Mouse (Mus musculus): ENCODE measurements around the gene Pgls.

Gene Pgls

DNA sequence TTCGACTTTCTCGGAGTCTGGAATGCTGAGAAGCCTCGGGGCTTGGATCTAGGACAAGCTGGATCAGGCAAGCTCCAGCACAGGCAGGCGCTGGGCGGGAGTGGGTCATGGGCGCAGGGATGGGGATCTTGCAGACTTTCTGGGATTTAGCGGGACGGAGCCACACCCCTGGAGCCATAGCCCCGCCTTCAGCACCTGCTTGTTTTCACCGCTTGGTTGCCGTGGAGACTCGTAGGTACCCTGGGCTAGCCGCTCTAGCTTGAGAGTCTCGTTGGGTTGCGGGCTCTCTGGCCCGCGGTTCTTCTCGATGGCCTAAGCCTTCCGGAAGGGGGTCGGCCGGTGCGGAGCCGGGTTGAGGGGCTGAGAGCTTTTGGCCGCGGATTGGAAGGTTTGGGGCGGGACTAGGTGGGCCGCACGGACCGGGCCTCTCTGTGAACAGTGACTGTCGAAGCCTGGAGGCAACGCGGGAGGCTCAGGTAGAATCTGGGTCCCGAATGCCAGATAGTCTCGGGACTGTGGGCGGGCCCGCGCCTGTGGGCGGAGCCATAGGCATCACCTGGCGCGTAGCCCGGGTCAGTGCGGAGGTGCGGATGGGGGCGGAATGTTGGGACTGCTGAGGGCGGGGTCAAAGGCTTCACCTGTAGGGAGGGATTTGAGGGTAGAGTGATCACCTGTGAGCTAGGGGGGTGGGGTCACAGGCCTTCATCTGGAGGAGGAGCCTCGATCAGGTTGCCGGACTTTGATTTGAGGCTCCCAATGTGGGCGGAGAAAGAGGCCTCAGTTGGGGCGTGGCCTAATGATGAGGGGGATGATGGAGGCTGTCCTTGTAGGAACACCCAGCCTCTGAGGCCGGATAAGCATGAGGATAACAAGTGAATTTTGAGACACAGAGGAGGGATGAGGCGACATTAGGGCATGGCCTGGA is 22.3 kb upstream of the Pgls start:
- DNase-seq (ENCODE audit: low read depth), result no peak

DNA sequence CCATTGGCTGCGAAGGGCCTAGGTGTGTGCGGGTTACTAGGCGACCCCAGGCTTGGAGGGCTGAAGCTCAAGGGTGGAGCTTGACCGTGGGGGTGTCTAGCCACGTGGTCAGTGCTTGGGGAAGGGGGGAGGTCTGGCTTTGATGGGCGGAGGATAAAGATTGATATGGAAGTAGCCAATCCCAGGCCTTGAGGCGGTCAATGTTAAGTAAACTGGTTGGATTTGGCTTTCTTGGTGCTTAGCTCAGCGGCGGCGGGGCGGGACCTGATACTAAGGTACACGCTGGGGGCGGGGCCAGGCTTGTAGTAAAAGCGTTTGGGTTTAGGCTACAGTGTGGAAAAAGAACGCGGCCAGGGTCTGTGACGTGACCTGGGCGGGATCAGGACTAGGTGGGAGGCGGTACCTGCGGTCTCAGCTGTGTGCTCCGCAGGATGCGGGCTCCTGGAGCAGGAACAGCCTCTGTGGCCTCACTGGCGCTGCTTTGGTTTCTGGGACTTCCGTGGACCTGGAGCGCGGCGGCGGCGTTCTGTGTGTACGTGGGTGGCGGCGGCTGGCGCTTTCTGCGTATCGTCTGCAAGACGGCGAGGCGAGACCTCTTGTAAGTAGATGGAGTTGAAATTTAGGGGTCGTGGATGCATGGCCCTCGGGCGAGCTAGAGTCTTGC is 21.6 kb upstream of the Pgls start:
- DNase-seq (ENCODE audit: low read depth), result peak; percentile 91

DNA sequence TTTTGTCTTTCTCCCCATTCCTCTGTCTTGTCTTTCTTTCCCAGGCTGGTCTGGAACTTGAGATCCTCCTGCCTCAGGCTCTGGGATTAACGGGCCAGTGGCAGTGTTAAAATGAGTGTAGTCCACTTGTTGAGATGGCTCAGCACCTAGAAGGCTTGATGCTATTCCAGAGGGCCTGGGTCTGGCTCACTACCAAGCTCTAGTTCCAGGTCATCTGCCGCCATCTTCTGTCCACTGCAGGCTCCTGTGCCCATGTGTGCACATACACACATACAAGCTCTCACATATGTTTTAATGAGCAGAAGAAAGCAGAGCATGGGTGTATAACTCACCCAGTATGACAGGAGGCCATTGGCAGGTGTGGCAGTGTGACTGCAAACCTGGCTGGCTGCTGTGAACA is 19.9 kb upstream of the Pgls start:
- no peak for DNase-seq (ENCODE audit: low read depth)

DNA sequence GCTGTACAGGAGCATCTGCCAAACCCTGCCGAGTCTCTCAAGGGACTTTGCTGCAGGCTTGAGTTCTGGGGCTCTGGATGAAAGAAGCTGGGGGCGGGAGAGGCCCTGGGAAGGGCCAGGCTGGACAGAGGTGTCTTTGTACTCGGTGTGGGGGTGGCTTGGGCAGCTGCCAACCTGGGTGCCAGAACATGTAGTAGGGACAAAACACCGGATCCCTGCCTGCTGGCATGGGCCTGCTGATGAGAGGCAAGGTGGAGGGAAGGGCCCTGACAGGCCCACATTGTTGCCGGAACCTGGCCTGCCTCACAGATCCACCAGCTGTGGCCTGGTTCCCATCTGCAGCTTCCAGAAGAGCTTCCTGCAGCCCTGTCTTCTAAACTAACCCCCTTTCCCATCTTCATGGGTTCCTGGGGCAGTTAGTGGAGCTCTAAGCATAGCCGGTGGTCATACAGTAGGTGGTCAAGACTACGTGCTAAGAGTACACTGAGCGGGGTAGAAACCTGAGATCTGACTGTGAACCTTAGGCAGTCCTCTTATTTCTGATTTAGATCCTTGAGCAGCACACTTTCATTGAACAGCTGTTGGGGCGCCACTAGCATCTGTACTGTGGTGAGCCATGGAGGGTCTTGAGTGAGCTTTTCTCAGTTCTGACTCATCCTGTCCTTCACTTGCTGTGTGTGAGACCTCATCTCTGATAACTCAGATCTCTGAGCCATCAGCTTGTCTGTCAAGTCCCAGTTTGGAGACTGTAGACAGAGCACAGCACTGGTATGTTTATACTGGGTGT is 18.9 kb upstream of the Pgls start:
- DNase-seq (ENCODE audit: low read depth), result peak; percentile 31

DNA sequence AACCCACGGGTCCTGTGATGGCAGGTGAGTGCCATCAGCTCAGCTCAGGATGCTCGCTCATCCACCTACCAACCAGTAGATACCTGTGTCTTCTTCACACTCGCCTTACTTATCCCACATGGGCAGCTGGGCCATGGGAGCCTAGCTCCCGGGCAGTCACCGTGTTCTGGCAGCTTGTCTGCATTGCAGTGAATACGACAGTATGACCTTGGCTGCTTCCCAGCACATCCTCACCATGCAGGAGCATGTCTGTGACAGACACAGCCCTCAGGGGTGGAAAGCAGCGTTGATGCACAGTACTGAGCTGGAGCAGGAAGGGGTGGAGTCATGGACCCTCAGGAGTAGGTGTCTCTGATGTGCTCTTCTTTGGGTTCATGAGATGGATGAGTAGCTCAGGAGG is 17.6 kb upstream of the Pgls start:
- DNase-seq (ENCODE audit: low read depth), result no peak

DNA sequence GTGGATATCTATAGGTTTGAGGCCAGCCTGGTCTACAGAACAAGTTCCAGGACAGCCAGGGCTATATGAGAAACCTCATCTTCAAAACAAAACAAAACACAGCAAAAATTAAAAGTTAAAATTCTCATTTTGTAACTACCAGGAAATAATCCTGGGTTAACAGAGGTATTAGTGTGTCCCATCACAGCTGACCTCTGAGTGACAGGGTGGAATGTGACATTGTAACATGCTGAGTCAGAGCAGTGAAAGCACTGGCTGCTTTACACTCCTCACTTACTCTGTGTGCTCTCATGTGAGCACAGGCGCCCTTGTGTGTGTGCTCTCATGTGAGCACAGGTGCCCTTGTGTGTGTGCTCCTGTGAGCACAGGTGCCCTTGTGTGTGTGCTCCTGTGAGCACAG is 17.0 kb upstream of the Pgls start:
- no peak for DNase-seq (ENCODE audit: low read depth)

DNA sequence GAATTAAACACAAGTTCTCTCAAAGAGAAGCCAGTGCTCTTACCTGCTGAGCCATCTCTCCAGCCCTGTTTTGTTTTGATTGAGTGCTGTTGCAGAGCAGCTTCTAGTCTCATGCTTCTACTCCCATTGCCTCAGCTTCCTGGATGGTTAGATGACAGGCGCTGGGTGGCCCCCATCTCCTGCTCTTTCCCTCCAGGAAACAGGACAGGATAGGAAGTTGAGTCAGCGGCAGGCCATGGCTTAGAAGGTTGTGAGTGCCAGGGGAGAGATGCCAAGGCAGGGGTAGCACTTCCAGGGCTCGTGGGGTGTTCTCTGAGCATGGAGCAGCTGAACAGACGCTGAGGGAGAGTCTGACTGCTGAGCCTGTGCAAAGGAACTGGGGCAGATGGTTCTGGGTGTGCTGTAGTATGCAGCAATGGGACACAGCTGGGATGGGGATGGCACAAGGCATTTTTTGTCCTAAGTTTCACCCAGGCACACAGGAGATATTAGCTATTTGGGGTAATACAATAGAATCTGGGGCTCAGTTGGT is 14.1 kb upstream of the Pgls start:
- DNase-seq (ENCODE audit: low read depth), result peak; percentile 65

DNA sequence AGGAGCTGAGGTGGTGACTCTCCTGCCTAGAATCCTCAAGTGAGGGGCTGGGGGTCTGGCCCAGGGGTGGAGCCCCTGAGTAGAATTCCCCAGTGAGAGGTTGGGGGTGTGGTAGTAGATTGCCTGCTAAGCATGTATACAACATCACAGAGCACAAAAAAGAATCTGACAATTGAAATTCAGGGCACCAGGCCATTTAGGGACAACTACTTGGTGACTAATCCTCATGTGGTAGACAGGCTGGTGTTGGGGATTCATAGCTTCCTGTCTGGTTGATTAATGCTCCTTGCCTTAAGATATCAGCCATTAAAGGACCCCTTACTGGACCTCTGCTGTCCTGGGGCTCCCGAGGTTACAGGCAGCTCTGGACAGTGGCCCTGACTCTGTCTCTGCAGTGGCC is 13.0 kb upstream of the Pgls start:
- DNase-seq (ENCODE audit: low read depth), result peak; percentile 81

DNA sequence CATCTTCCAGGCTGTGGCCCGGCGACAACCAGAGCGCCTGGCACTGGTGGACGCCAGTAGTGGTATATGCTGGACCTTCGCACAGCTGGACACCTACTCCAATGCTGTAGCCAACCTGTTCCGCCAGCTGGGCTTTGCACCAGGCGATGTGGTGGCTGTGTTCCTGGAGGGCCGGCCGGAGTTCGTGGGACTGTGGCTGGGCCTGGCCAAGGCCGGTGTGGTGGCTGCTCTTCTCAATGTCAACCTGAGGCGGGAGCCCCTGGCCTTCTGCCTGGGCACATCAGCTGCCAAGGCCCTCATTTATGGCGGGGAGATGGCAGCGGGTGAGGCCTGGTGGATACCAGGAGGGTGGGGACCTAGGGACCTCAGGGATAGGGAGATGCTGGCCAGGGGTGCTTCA is 12.5 kb upstream of the Pgls start:
- DNase-seq (ENCODE audit: low read depth), result no peak

DNA sequence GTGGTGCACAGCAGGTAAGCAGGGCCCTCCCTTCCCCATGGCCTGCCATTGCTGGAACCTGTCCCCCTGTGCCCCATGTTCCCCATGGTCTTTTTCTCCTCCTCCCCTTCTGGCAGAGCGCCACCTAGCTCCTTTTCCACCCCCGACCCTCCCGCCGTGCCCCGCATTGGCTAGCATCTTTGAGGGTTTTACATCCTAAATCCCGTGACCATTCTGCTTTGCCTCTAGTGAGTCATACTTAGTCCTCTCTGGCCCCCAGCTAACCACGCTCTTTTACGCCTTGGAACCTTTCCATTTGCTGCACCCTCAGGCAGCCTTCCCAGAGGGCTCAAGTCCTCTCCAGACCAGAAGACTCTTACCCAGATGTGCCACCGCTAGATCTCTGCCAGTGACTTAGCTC is 11.8 kb upstream of the Pgls start:
- DNase-seq (ENCODE audit: low read depth), result peak; percentile 79

DNA sequence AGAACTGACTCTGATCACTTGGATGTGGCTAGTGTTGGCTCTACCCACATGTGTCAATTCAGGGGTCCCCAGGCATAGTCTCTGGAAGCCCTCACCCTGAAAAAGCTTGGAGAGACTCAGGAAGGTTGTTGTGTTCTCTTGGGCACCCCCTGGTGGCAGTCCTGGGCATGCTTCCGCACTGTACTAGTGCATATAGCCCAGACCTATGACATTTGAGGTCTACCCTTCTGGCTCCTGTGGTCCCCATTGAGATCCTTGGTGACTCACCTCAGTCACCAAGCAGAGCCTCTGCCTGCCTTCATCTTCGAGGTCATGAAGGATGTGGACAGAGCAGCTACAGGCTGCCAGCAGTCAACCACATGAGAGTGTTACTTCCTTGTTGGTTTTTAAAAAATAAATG is 5.1 kb upstream of the Pgls start:
- DNase-seq (ENCODE audit: low read depth), result peak; percentile 79

DNA sequence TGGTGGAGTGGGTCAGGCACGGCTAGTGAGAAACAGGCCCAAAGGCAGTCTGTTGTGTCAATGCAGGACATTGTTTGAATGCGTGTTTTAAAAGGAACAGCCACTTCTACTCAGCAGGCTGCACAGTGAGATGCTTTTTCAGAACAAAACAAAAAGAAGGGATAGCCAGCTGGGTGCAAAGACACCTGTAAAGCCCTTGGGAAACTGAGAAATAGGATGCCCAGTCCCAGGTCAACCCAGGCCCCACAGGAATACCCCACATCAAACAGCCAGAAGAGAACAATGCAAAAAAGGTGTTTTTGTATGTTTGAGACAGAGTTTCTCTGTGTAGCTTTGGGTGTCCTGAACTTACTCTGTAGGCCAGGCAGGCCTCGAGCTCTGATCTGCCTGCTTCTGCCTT is 3.2 kb upstream of the Pgls start:
- DNase-seq (ENCODE audit: low read depth), result no peak

DNA sequence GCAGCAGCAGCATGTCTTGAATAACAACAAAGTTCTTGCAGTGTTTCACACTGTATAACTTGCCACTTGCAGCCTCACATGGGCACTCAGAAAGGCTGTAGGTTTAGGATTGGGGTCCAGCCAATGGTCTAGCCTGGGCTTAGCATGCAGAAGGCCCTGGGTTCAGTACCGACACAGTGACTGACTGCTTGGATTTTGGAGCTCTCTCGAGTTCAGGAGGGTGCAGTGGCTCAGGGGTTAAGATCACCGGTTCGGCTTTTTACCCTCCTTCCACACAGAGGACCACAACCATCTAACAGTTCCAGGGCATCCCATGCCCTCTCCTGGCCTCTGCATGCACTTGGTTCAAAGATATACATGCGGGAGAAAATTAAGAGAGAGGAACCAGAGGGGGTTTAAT is 959 bp upstream of the Pgls start:
- DNase-seq (ENCODE audit: low read depth), result no peak

DNA sequence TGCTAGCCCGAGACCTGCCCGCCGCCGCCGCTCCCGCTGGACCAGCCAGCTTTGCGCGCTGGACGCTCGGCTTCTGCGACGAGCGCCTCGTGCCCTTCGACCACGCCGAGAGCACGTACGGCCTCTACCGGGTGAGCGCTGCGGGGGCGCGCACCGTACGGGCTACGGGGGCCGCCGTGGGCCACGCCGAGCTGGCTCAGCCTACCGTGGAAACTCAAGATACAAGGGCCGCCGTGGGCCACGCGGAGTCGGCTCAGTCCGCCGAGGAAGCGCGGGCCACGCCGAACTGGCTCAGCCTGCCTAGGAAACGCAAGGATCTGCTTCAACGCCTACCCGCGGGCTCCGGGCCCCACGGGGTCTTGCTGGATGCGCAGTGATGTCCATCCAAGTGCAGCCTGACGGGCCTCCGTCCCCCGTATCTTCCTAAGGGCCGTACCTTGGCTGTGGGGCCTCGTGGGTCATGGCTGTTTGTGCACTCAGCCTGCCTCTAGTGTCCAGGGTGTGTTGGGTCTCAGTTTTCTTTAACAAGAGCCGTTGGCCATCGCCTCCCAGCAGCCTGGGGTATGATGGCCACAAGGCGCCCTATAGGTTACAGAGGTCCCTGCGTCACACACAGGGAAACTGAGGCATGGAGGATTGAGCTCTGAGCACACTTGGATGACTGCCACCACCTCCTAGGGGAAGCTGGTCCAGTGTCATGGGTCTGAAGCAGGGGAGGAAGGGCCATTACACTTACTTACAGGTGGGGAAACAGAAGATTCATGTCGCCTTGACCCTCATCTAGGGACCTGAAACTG is 596 bp downstream of the Pgls start:
- peak; percentile 75 for DNase-seq (ENCODE audit: low read depth)

DNA sequence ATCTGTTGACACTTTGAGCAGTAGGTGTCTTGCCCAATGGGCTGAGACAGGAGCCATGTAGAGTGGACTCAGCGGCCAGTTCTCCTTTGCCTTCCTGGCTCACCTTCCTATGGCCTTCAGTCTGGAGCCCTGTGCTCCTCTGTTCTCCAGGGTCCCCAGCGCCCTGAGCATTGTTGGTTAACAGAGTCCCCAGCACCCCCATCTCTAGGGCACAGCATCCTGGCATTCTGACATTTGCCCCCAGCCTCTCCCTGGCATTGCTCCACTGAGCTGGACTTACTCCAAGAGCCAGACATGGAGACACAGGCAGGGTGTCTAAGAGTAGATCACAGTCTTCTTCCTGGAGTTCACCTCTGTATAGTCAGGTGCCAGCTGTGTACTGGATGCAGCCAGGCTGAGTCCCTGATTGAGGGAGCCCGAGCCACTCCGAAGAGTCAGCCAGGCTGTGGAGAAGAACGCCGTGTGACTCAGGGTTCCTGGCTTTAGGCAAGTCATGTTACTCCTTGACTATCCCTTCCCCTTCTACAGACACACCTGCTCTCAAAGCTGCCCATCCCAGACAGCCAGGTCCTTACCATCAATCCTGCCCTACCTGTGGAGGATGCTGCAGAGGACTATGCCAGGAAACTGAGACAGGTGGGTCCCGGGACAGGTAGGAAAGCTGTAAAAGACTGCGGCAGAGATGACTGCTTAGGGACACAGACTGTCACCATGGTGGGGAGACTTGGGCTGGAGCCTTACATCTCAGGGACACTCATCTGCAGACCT is 1.8 kb downstream of the Pgls start:
- no peak for DNase-seq (ENCODE audit: low read depth)

DNA sequence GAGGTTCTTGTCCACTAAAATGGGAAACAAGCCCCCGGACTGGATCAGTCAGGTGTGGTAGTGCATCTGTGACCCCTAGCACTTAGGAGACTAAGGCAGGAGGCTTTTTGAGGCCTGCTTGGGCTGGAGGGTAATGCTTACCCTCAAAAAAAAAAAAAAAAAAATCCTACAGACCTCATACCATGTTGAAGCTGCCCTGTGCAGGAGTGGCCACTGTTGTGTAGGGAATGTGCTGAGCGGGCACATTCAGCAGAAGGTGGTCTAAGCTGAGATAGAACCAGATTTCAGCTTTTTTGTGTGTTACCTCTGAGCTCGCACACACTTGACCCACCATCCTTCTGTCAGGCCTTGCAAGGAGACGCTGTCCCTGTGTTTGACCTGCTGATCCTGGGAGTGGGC is 2.3 kb downstream of the Pgls start:
- DNase-seq (ENCODE audit: low read depth), result no peak

DNA sequence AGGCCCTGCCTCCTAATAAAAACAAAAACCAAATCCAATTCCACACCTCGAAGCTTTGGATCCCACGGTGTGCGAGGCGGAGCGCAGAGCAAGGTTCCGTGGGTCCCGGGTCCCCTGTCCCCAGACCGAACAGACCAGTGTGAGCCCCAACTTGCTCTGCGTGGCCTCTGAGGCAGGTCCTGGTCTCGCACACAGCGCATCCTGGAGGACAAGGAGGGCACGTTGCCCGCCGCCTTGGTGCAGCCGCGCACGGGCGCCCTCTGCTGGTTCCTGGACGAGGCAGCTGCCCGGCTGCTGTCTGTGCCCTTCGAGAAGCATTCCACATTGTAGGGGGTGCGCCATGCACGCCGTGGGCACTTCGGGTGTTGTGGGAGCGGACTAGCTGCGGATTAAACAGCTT is 3.9 kb downstream of the Pgls start:
- DNase-seq (ENCODE audit: low read depth), result peak; percentile 82

DNA sequence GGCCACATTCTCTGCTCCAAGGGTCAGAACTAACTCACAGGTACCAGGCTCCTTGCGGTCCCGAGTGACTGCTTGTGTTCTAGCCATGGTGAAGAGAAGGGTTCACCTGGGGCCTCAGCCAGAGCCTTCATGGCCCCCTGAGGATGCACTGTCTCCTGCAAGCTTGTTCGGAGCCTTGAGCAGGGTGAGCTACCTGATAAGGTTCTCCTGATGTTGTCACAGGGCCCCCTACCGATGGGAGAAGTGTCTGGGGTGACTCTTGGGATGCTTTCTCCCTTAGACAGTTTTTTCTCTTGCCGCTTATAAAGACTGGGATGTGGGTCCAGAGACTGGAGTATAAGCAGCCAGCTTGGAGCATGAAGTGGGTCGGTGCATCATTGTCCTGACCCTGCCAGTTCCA is 4.4 kb downstream of the Pgls start:
- no peak for DNase-seq (ENCODE audit: low read depth)

DNA sequence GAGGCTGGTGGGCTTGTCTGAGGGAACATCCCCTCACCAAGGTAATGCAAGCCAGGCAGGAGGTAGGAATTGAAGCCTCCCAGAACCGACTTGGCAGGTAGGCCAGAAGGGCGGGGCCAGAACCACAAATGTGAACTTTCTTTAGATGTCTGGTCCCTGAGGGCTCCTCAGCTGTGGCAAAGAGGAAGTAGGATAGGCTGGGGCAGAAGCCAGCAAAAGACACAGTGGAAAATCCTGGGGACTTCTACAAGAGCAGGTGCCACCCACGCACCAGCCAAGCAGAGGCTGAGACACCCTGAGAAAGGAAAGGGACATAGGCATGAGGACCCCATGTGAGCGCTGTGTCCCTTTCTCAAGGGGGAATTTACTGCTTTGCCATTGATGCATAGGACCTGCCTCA is 4.8 kb downstream of the Pgls start:
- no peak for DNase-seq (ENCODE audit: low read depth)

DNA sequence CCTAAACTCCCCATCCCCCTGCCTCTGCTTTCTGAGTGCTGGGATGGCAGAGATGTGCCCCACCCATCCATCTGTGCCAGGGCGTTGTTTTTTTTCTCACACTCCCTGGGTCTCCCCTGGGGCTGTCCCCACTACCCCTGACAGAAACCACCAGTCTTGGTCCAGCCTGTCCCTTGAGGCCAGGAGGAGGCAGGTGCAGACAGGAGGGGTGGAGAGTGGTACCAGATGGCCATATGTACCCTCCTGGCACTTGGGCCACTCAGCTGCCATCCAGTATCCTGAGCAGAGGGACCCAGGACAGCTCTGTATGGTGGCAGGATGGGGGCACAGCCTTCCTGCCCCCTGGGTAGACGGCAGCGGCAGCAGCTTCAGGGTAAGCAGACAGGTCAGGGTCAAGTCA is 5.5 kb downstream of the Pgls start, which contains the start of gene Fam129c:
Fam129c (plus strand) TSS at position 198 of the 400 bp plus-strand sequence.
- no peak for DNase-seq (ENCODE audit: low read depth)

DNA sequence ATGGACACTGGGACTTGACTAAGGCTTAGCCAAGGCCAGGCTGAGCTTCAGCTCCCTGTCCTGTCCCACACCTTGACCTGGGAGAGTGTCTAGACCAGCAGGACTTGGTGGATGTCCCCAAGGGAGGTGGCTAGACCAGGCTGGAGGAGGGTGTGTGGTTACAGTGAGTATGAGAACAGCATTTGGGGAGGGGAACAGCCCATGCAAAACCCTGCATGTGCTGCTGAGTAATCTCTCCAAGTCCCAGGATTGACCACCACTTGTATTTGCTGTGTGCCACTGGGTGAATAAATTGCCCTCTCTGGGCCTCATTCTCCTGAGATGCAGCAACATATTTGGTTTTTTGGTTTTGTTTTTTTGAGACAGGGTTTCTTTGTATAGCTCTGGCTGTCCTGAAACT is 6.4 kb downstream of the Pgls start:
- no peak for DNase-seq (ENCODE audit: low read depth)

Data from 416B (cell line).